Mouse (Mus musculus) mouse trophoblast stem cell (cell line): ENCODE results near the gene Rnase10.
"Not testable (repeated sequence)": the region's sequence is repeated elsewhere in the genome, so short reads cannot be mapped to it uniquely, and the experiment has no call there.

Experiments
- in situ Hi-C, 2 experiments: fragments of 300-500 bp; cut with MseI, MboI; formaldehyde crosslinking; loops; 2 replicates in 1 of 2; 3 replicates in 1 of 2; pipeline ENCODE4 v1.15.1; 2025

Rnase10 gene

DNA sequence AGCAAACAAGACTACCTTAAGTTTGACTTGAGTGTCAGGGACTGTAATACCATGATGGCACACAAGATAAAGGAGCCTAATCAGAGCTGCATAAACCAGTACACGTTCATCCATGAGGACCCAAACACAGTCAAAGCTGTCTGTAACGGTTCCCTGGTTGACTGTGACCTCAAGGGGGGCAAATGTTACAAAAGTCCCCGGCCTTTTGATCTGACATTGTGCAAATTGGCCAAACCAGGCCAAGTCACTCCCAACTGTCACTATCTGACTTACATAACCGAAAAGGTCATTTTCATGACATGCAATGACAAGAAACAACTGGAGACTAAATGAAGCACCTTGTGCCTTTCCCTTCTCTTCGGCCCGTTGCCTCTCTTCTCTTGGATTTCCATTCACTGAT is 2.0 kb downstream of the Rnase10 start:
- in situ Hi-C loops = no loop called here

DNA sequence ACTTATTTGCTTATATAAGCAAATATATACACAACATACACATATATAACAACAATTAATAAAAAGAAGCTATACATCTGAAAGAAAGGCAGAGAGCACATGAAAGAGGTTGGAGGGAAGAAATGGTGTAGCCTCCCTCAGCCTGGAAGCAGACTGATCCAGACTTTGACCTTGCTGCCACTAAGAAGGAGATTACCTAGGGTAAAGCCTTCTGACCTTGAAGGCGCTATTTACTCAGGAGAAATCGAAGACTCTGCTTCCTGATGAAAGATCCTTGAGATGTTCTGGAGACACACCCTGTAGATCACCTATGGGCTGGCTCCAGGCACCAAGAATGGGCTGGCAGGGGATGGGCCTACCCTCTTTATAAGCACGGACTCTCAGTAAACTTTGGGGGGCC is 7.2 kb downstream of the Rnase10 start:
- in situ Hi-C loops = not testable (repeated sequence)

DNA sequence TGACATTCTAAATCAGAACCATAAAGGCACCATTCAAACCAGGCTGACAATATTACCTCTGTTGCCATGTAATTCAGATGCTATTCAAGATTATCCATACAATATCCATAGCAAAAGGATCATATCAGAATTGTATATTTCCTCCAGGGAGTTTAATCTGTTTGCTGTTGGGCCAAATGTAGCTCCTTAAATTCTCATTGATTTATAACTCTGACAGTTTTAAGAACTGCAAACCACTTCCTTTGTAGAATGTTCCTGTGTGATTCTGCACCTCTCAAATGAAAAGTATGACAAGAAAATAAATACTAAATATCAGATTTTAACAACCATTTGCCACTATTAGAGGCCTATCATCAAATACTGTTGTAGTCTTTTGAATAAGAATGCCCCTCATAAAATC is 8.2 kb downstream of the Rnase10 start:
- in situ Hi-C loops = no loop called here

DNA sequence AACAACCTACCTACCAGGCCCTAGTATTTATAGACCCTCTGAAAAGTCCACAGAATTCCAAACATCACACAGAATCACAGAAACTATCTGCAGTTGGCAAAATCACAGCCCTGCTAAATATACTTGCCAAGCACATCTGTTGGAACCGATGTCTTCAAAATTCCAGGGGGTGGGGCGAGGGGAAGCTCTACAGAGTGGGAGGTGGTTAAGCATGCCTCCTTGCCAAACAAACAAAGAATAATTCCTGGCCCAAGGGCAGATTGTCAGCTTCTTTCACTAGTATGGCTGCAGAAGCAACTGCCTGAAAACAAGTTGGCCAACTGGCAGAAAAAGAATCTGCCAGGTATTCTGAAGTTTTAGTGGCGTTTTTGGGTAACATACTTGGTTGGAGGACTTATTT is 9.7 kb downstream of the Rnase10 start:
- in situ Hi-C loops = no loop called here

DNA sequence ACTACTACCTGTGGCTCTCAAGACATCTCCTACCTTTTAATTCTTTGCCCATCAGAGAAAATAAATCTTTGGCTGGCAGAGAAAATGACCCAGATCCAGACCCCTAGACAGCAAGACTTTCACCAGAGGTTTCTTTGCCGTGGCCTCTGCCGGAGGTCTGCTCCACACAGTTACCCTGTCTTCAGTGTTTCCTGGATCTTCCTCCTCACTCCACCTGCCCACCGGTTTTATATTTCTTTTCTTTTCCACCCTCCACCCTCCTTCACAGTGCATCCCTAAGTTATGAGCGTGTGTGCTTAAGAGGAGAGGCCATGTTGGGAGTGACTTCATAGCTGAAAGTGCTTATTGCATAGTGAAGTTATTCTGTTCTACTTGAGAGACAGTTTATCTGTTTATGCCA is 15.9 kb downstream of the Rnase10 start:
- in situ Hi-C loops = no loop called here

DNA sequence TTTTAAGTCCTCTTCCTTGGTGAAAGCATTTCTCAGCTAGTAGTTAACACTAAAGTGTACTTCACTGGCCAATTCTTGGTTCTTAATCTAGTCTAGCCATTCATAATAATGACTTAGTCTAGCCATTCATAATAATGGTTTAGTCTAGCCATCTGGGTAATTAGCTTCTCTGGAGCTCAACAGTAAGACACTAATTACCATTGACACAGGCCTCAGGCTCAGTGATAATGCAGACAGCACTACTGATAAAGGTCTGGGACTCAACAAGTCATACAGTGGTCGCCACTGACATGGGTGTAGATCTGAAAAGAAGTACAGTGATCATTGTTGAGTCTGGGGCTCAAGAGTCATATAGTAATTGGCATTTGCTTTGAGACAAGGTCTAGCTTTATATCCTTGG is 17.3 kb downstream of the Rnase10 start:
- in situ Hi-C loops = loop anchor here (5.0 kb wide), 1 partner anchor 37 kb away; no protein-coding TSS in a partner anchor

DNA sequence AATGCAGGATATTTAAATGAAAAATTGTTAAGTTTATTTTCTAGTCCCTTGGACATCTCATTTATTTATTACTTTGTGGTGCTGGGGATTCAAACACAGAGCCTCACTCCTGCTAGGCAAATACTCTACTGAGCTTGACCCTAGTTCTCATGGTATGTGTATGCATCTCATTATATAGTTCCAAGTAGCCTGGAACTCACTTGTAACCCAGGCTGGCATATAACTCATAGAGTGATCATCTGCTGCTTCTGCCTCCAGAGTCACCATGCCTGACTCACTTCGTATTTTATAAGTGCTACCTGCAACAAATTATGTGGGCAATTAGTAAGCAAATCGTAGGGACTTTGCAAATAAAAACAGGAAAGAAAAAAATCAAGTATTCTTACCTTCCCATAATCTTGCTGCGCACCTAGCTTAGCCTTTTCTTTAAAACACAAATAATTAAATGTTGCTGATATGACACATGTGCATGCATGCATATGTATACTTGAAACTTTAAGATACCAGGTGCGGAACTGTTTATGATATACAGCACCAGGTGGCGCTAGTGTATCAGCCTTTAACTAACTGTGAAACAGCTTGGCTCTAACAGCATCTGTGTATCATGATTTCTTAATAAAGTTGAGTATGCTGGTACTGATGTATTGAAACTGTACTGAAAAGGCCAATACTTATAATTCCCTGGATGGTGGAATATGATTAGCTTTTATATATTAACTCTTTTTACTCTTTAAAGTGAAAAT is 19.0 kb downstream of the Rnase10 start:
- in situ Hi-C loops = loop anchor here (5.0 kb wide), 1 partner anchor 36 kb away; no protein-coding TSS in a partner anchor

DNA sequence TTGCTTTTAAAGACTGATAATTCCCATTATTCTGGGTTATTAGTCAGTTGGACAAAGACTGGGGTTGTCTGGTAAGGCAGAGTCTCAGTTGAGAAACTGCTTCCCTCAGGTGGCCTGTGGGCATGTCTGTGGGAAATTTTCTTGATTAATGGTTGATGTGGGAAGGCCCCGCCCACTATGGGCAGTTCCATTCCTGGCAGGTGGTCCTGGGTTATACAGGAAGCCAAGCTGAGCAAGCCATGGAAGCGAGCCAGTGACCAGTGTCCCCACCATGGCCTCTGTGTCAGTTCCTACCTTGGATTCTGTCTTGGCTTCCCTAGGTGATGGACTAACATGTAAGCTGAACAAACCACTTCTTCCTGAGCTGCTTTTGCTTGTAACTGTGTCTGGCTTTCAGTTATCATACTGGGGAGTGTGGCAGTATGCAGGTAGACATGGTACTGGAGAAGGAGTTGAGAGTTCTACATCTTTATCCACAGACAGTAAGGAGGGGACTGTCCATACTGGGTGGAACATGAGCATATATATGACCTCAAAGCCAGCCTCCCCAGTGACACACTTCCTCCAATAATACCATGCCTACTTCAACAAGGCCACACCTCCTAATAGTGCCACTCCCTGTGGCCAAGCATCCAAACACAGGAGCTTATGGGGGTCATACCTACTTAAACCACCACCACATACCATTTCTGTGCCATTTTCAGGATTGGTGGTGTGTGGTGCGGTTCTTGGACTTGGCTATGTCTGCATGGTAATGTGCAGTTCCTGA is 20.0 kb downstream of the Rnase10 start:
- in situ Hi-C loops = loop anchor here (5.0 kb wide), 1 partner anchor 35 kb away; no protein-coding TSS in a partner anchor

DNA sequence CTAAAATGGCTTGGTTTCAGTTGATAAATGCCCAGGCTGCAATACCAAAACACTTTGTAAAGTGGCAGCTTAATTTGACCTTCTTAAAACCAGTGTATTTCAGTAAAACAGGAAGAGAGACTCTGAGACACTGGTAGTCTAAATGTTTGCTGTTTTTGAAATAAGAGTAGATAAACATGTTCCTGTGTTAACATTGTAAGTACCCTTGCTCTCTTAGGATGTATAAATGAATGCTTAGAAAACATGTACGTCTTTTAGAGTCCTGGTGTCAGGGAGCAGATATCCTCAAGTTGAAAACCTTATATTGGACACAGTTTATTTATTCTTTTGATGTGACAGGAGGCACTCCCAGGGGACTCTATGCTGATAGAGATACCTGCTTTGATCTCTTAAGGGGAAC is 27.7 kb downstream of the Rnase10 start:
- in situ Hi-C loops = no loop called here

DNA sequence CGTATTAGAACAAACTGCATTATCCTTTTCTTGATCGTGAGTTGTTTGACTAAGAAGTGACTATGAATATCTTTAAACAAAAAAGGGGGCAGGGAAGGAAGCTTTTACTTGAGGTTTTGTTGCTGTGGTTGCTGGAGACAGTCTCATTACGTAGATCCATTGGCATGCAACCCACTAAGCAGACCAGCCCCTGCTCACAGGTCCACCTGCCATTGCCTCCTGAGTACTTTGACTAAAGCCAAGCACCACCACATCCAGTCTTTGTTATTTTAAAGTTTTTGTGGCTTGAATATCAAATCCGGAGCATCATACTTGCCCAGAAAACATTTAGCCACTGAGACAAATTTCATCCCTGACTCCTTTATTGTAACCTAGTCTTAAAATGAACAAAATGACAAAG is 28.7 kb downstream of the Rnase10 start:
- in situ Hi-C loops = no loop called here

DNA sequence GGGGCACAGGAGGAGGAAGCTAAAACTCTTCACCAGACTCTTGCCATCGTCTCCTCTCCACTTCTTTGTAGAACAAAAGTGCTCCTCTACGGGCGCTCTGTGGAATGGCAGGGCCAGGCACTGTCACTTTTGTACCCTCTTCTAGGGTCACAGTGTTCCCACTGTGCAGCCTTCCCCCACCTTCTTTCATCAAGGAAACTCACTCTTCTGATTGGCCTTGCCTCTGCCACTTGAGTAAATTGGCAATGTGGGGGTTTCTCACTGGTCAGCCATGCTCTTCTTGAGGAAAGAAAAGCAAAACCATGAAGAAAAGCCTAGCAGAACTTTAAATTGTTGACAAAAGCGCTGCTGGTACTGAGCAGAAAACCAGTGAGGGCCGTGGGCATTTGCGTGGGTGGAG is 34.2 kb downstream of the Rnase10 start, which contains the start of gene Rnase9:
Gene Rnase9 (minus strand): TSS at position 101 of the 400 bp plus-strand sequence.
- in situ Hi-C loops = no loop called here

DNA sequence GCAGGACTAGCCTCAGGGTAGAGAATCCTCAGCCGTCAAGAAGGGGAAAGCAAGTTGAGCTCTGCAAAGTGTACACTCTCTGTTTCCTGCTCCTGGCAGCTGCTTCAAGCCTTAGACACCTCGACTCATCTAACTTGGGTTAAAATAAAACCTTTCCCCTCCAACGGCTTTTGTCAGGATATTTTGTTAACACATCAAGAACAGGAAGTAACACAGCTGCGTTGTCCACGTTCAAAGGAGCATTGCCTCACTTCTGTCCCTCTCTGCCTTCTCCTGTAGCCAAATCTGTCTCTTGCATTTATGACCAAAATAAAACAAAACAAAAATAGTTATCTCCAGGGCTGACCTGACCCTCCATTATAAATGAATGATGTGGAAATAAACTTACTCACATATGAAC is 40.3 kb downstream of the Rnase10 start:
- in situ Hi-C loops = no loop called here

DNA sequence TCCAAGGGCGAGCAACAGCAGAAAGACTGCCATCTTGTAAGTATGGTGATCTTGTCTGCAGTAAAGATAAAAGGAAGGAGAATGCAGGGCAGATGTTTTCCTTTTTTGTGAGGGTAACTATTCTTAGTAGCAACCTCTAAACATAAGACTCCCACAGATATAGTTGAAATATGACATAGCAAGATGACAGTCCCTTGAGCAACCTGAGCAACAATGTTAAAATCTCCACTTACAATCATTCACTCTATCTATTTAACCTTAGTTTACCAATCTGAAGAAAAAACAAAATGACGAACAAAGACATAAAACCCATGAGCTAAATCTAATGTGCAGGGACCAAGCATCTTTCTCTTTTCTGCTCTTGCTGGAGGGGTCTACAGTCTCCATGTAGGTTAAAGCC is 42.5 kb downstream of the Rnase10 start, which contains the start of gene Rnase11:
Gene Rnase11 (minus strand): TSS at position 101 of the 400 bp plus-strand sequence.
- in situ Hi-C loops = no loop called here

DNA sequence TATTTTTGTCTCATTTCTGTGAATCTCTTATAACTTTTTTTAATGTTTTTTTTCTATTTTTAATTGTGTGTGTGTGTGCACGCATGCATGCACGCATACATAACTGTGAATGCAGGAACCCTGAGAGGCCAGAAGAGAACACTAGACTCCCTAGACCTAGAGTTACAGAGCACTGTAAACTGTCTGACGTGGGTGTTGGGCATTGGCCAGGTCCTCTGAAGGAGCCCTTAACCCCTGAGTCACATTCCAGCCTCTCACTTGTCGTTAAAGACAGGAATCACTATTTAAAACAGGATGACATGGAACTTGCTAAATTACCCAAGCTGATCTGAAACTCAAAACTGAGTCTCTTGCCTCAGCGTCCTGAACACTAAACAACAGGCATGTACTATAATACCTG is 44.4 kb downstream of the Rnase10 start:
- in situ Hi-C loops = no loop called here

DNA sequence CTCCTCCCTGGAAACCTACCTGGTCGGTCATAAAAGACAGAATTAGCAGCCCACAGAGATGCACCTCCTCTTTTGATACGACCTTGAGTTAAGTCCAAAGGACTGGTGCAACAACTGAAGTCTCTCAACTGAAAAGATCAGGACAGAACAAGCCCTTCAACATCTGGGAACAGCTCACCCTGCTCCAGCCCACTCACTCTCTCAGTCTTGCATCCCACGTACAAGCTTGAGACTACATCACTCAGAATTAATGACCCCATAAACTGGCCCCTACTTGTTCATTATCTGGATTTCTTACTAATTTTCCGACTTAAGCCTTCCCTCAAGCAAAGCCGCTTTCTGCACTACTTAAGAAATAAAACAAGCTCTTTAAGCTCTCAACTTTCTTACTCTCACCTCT is 45.6 kb downstream of the Rnase10 start:
- in situ Hi-C loops = no loop called here

DNA sequence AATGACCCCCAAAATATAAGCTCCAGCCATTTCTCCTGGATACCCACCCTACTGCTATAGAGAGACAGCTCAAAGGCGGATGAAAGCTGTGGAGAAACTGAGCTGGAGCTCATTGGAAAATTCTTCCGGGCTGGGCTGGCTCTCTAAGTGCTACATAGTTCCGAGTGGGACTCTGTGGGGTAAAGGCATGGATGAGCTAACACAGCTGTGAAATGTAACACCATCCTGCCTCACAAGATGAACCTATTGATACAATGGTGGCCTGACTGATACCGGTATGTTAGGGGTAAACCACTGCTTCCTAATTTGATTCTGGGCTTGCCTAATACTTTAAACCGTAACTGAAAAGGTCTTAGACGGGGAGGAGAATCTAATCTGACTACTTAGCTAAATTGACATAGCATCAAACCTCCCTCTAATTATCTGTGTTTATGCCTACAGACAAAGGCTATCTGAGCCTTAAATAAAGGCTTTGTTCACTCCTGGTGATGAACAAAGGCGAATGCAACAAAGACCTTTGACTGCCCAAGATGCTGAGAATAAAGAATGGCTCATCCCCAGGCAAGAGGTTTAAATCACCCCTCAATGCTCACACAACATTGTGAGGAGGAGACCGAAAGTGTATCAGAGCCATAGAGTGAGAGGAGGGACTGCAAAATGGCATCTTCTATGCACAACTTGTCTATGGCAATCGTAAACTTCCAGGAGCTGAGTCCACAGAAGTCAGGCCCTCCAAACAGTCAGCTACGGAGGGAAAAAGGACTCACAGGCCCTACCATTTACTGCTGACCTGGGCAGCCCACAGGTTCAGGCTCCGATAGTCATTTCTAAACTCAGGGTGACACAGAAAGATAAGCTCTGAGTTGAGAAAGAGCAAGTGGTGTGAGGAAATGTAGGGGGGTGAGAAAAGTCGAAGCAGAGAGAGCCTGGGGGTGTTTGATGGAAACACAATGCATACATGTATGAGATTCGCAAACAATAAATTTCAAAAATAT is 47.0 kb downstream of the Rnase10 start:
- in situ Hi-C loops = no loop called here

DNA sequence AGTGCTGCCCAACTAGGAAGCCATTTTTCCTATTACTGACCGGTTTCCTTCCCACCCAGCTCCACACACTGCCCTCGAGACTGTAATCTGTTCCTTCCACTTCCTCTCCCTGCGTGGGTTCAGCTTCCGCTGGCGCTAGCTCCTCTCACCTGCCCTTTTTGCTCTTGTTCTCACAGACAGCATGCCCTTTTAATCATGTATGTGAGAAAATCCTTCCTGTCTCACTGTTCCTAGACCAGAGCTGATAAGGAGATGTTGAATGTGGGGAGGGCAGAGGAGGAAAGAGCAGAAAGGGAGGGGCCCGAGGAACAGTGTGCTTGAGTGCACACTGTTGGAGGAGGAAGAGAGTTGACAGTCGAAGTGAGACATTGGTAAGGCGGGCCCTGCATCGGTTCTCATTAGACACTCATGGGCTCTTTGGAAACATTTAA is 49.9 kb downstream of the Rnase10 start, which contains the start of gene Rnase12:
Gene Rnase12 (minus strand): TSS at position 261 of the 431 bp plus-strand sequence.
- in situ Hi-C loops = no loop called here
